Mouse (Mus musculus): ENCODE data around the gene Grin2b.

- no peak for TF ChIP-seq POLR2A (IDR thresholded peaks at IDR 0.05; ENCODE audit: borderline replicate concordance, extremely low read depth, insufficient read depth, insufficient read length, poor library complexity, severe bottlenecking)
- TF ChIP-seq CTCF (IDR thresholded peaks at IDR 0.05; ENCODE audit: borderline replicate concordance, extremely low read depth, insufficient read depth, insufficient read length): no peak
These were observed 162.8 kb downstream of the Grin2b start for GRCm38 (mm10) chr6:136010290-136011037.

Measured in brain, embryonic 14.5 days (tissue).